Mouse (Mus musculus) testis, adult 2 months (tissue): ENCODE results near the gene Slc22a23.

Source experiments
- CTCF ChIP-seq: fragments of 200-500 bp; IDR thresholded peaks from 2 replicates; pipeline ENCODE4 v1.5.1; 2012; ENCODE audit warnings: low read depth, mild to moderate bottlenecking, inconsistent platforms, low read length, moderate library complexity; ENCODE audit not compliant: control insufficient read depth, insufficient read depth, insufficient replicate concordance
- POLR2A ChIP-seq: fragments of 200-500 bp; IDR thresholded peaks from 2 replicates; pipeline ENCODE4 v1.6.1; 2012; ENCODE audit warnings: low read depth, mild to moderate bottlenecking, inconsistent platforms, low read length, moderate library complexity; ENCODE audit not compliant: control insufficient read depth

DNA sequence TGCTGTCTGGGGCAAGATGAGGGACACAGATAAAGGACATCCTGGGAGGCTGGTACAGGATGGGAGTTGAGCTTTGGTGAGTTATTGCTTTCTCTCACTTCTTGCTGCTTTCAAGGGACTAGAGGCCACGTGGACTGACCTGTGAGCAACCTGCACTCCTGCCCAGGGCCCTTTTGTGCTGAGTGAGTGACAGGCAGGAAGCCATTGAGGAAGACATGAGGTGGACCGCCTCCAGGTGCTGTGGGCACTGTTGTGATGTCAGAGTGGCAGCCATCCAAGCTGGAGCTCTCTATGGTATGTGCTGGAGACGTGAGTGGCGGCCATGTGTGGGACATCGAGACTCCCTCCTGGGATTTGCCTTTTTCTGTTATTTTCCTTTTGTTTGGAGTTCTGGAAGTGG lies 163.4 kb downstream of the Slc22a23 start:
- TF ChIP-seq POLR2A (no peak), CTCF (no peak)
